Mouse (Mus musculus) MEL (cell line): ENCODE data around the gene Siae. TPM values are rescaled to one million over a fixed set of nuclear protein-coding genes. Genes with fewer than 3 reads are reported as not detected.
A peak's percentile ranks its signal among the peaks of the same experiment; 100 is the strongest.

Experiments
- DNase-seq: peaks from one replicate; pipeline ENCODE4 v3.0.0; 2011; ENCODE audit warnings: low read depth, low spot score
- H3K27ac ChIP-seq: 2 replicates; pipeline ENCODE4 v1.5.1; 2012; ENCODE audit warnings: low read depth, mild to moderate bottlenecking, control low read depth, low read length, moderate library complexity; ENCODE audit not compliant: control insufficient read depth
- H3K27me3 ChIP-seq, 2 experiments: fragments of 150-350 bp in 1 of 2; sonication (generic) in 1 of 2; 2 replicates each; pipeline ENCODE4 v1.6.1; 2012; ENCODE audit warnings: low read length in 2 of 2, mild to moderate bottlenecking in 2 of 2, improper control_type of control experiment in 1 of 2, moderate library complexity in 1 of 2; ENCODE audit not compliant: insufficient read depth in 2 of 2, control insufficient read depth in 1 of 2
- H3K36me3 ChIP-seq, 2 experiments: 2 replicates each; pipeline ENCODE4 v1.6.1; 2012 to 2014; ENCODE audit warnings: low read length in 2 of 2, improper control_type of control experiment in 1 of 2, inconsistent platforms in 1 of 2, mild to moderate bottlenecking in 1 of 2; ENCODE audit not compliant: insufficient read depth in 2 of 2, control insufficient read depth in 1 of 2
- H3K4me1 ChIP-seq, 2 experiments: fragments of 150-350 bp in 1 of 2; sonication (generic) in 1 of 2; 2 replicates each; pipeline ENCODE4 v1.6.1; 2012; ENCODE audit warnings: low read length in 2 of 2, improper control_type of control experiment in 1 of 2, mild to moderate bottlenecking in 1 of 2; ENCODE audit not compliant: insufficient read depth in 2 of 2, control insufficient read depth in 1 of 2
- H3K4me3 ChIP-seq, 2 experiments: fragments of 150-350 bp in 1 of 2; sonication (generic) in 1 of 2; 2 replicates each; pipeline ENCODE4 v1.5.1; 2012; ENCODE audit warnings: low read depth in 2 of 2, low read length in 2 of 2, mild to moderate bottlenecking in 2 of 2, moderate library complexity in 2 of 2, control low read depth in 1 of 2, improper control_type of control experiment in 1 of 2; ENCODE audit not compliant: control insufficient read depth in 1 of 2, insufficient read depth in 1 of 2
- H3K79me2 ChIP-seq: 2 replicates; pipeline ENCODE4 v1.6.1; 2012; ENCODE audit warnings: mild to moderate bottlenecking, low read length, moderate library complexity; ENCODE audit not compliant: control insufficient read depth, poor library complexity, insufficient read depth
- H3K9ac ChIP-seq: 2 replicates; pipeline ENCODE4 v1.6.1; 2012; ENCODE audit warnings: low read depth, mild to moderate bottlenecking, control low read depth, low read length, moderate library complexity; ENCODE audit not compliant: control insufficient read depth, poor library complexity, severe bottlenecking
- H3K9me3 ChIP-seq: fragments of 150-350 bp; sonication (generic); replicated peaks from 2 replicates; pipeline ENCODE4 v1.6.1; 2012; ENCODE audit warnings: mild to moderate bottlenecking, low read length, improper control_type of control experiment, moderate library complexity; ENCODE audit not compliant: insufficient read depth
- BHLHE40 ChIP-seq: IDR thresholded peaks from 2 replicates; pipeline ENCODE4 v1.6.1; 2012; ENCODE audit warnings: low read depth, mild to moderate bottlenecking, inconsistent platforms, low read length, improper control_type of control experiment, borderline replicate concordance
- CHD1 ChIP-seq: IDR thresholded peaks from 2 replicates; pipeline ENCODE4 v1.6.1; 2012; ENCODE audit warnings: low read depth, mild to moderate bottlenecking, inconsistent platforms, low read length, improper control_type of control experiment
- CHD2 ChIP-seq: IDR thresholded peaks from 2 replicates; pipeline ENCODE4 v1.6.1; 2011; ENCODE audit warnings: low read length, improper control_type of control experiment
- CTCF ChIP-seq, 3 experiments: IDR thresholded peaks in 2 of 3; conservative IDR thresholded peaks in 1 of 3; 2 replicates each; pipeline ENCODE4 v1.5.1; 2011 to 2012; ENCODE audit warnings: low read length in 3 of 3, low read depth in 2 of 3, mild to moderate bottlenecking in 2 of 3, improper control_type of control experiment in 1 of 3, inconsistent platforms in 1 of 3, mixed read lengths in 1 of 3, moderate library complexity in 1 of 3; ENCODE audit not compliant: control insufficient read depth in 1 of 3, insufficient read depth in 1 of 3, poor library complexity in 1 of 3, severe bottlenecking in 1 of 3
- ELF1 ChIP-seq: IDR thresholded peaks from 2 replicates; pipeline ENCODE4 v1.6.1; 2014; ENCODE audit warnings: low read depth, mild to moderate bottlenecking, inconsistent platforms, low read length, improper control_type of control experiment, moderate library complexity
- EP300 ChIP-seq, 2 experiments: IDR thresholded peaks; 2 replicates each; pipeline ENCODE4 v1.6.1; 2011; ENCODE audit warnings: improper control_type of control experiment in 2 of 2, low read length in 2 of 2, low read depth in 1 of 2, mild to moderate bottlenecking in 1 of 2
- ETS1 ChIP-seq: IDR thresholded peaks from 2 replicates; pipeline ENCODE4 v1.6.1; 2012; ENCODE audit warnings: low read depth, mild to moderate bottlenecking, inconsistent platforms, low read length, improper control_type of control experiment, moderate library complexity
- GABPA ChIP-seq: IDR thresholded peaks from 2 replicates; pipeline ENCODE4 v1.6.1; 2012; ENCODE audit warnings: low read depth, mild to moderate bottlenecking, inconsistent platforms, low read length, improper control_type of control experiment, moderate library complexity
- GATA1 ChIP-seq: IDR thresholded peaks from 2 replicates; pipeline ENCODE4 v1.6.1; 2011; ENCODE audit warnings: low read depth, low read length, improper control_type of control experiment
- JUND ChIP-seq: IDR thresholded peaks from 2 replicates; pipeline ENCODE4 v1.6.1; 2011; ENCODE audit warnings: low read depth, mild to moderate bottlenecking, improper control_type of control experiment, low read length
- MAFK ChIP-seq: IDR thresholded peaks from 2 replicates; pipeline ENCODE4 v1.6.1; 2011; ENCODE audit warnings: low read depth, mild to moderate bottlenecking, low read length, improper control_type of control experiment, borderline replicate concordance
- MAX ChIP-seq: IDR thresholded peaks from 2 replicates; pipeline ENCODE4 v1.6.1; 2011; ENCODE audit warnings: low read length, improper control_type of control experiment
- MAZ ChIP-seq: IDR thresholded peaks from 2 replicates; pipeline ENCODE4 v1.6.1; 2012; ENCODE audit warnings: low read depth, mild to moderate bottlenecking, inconsistent platforms, low read length, improper control_type of control experiment
- MEF2A ChIP-seq: IDR thresholded peaks from 2 replicates; pipeline ENCODE4 v1.6.1; 2014; ENCODE audit warnings: low read depth, mild to moderate bottlenecking, inconsistent platforms, low read length, improper control_type of control experiment; ENCODE audit not compliant: poor library complexity, insufficient replicate concordance, severe bottlenecking; ENCODE audit errors: extremely low read depth
- MYB ChIP-seq: IDR thresholded peaks from 2 replicates; pipeline ENCODE4 v1.6.1; 2011; ENCODE audit warnings: mild to moderate bottlenecking, low read depth, low read length, improper control_type of control experiment
- MYC ChIP-seq: IDR thresholded peaks from 2 replicates; pipeline ENCODE4 v1.6.1; 2011; ENCODE audit warnings: low read depth, mild to moderate bottlenecking, low read length, improper control_type of control experiment, moderate library complexity
- NELFE ChIP-seq: IDR thresholded peaks from 2 replicates; pipeline ENCODE4 v1.6.1; 2011; ENCODE audit warnings: low read depth, low read length, improper control_type of control experiment
- NRF1 ChIP-seq: IDR thresholded peaks from 2 replicates; pipeline ENCODE4 v1.6.1; 2014; ENCODE audit warnings: low read depth, mild to moderate bottlenecking, inconsistent platforms, low read length, improper control_type of control experiment, moderate library complexity; ENCODE audit not compliant: poor library complexity, insufficient read depth, severe bottlenecking
- POLR2A ChIP-seq, 2 experiments: IDR thresholded peaks; 2 replicates each; pipeline ENCODE4 v1.6.1; 2011 to 2012; ENCODE audit warnings: low read length in 2 of 2, mild to moderate bottlenecking in 2 of 2, control low read depth in 1 of 2, improper control_type of control experiment in 1 of 2, low read depth in 1 of 2, moderate library complexity in 1 of 2; ENCODE audit not compliant: control insufficient read depth in 1 of 2, insufficient read depth in 1 of 2, poor library complexity in 1 of 2
- POLR2AphosphoS5 ChIP-seq: IDR thresholded peaks from 2 replicates; pipeline ENCODE4 v1.6.1; 2012; ENCODE audit warnings: low read depth, borderline replicate concordance, mild to moderate bottlenecking, inconsistent platforms, low read length, moderate library complexity, mixed read lengths
- RAD21 ChIP-seq: IDR thresholded peaks from 2 replicates; pipeline ENCODE4 v1.6.1; 2011; ENCODE audit warnings: mild to moderate bottlenecking, low read depth, low read length, improper control_type of control experiment
- RCOR1 ChIP-seq: IDR thresholded peaks from 2 replicates; pipeline ENCODE4 v1.6.1; 2012; ENCODE audit warnings: low read depth, mild to moderate bottlenecking, inconsistent platforms, low read length, improper control_type of control experiment
- SIN3A ChIP-seq: IDR thresholded peaks from 2 replicates; pipeline ENCODE4 v1.6.1; 2012; ENCODE audit warnings: low read length, improper control_type of control experiment, inconsistent platforms
- SMC3 ChIP-seq: IDR thresholded peaks from 2 replicates; pipeline ENCODE4 v1.6.1; 2011; ENCODE audit warnings: low read depth, low read length, improper control_type of control experiment
- TAL1 ChIP-seq: IDR thresholded peaks from 2 replicates; pipeline ENCODE4 v1.6.1; 2012; ENCODE audit warnings: mild to moderate bottlenecking, inconsistent platforms, low read length, moderate library complexity, mixed read lengths
- TBP ChIP-seq: IDR thresholded peaks from 2 replicates; pipeline ENCODE4 v1.8.0; 2011; ENCODE audit warnings: low read depth, low read length, improper control_type of control experiment
- TCF12 ChIP-seq: IDR thresholded peaks from 2 replicates; pipeline ENCODE4 v1.6.1; 2014; ENCODE audit warnings: low read depth, mild to moderate bottlenecking, inconsistent platforms, low read length, improper control_type of control experiment, moderate library complexity
- UBTF ChIP-seq: IDR thresholded peaks from 2 replicates; pipeline ENCODE4 v1.6.1; 2012; ENCODE audit warnings: low read depth, mild to moderate bottlenecking, inconsistent platforms, low read length, improper control_type of control experiment, moderate library complexity, borderline replicate concordance; ENCODE audit not compliant: insufficient read depth
- USF1 ChIP-seq: IDR thresholded peaks from 2 replicates; pipeline ENCODE4 v1.6.1; 2014; ENCODE audit warnings: low read depth, mild to moderate bottlenecking, inconsistent platforms, low read length, improper control_type of control experiment, moderate library complexity
- ZC3H11A ChIP-seq: IDR thresholded peaks from 2 replicates; pipeline ENCODE4 v1.6.1; 2012; ENCODE audit warnings: low read depth, mild to moderate bottlenecking, inconsistent platforms, low read length, improper control_type of control experiment
- ZKSCAN1 ChIP-seq: IDR thresholded peaks from 2 replicates; pipeline ENCODE4 v1.6.1; 2012; ENCODE audit warnings: low read depth, mild to moderate bottlenecking, inconsistent platforms, low read length, improper control_type of control experiment, moderate library complexity
- ZMIZ1 ChIP-seq: IDR thresholded peaks from 2 replicates; pipeline ENCODE4 v1.6.1; 2012; ENCODE audit warnings: low read depth, mild to moderate bottlenecking, inconsistent platforms, low read length, improper control_type of control experiment, moderate library complexity
- ZNF384 ChIP-seq: IDR thresholded peaks from 2 replicates; pipeline ENCODE4 v1.6.1; 2012; ENCODE audit warnings: low read depth, mild to moderate bottlenecking, inconsistent platforms, low read length, improper control_type of control experiment
- polyA plus RNA-seq, 2 experiments: library from polyadenylated mRNA; stranded (reverse) in 1 of 2; unstranded in 1 of 2; fragments of >175 nt in 1 of 2; fragments of >200 nt in 1 of 2; gene quantifications; 2 replicates each; pipeline versions ENCODE4 v1.2.1 to v1.2.4; 2012; ENCODE audit warnings: low replicate concordance in 2 of 2, low read depth in 1 of 2; ENCODE audit not compliant: insufficient read length in 2 of 2, insufficient read depth in 1 of 2, missing spikeins in 1 of 2
- total RNA-seq: library from RNA; depleted of rRNA; stranded (reverse); fragments of 300-350 nt; gene quantifications from 2 replicates; pipeline ENCODE4 v1.2.3, GENCODE M21; 2012

The Siae gene
- total and polyA plus RNA-seq, 3 experiments: 4.9 to 9.2 TPM; not detected in 1

GRCm38 (mm10) chr9:37567019-37567418 lies 11.5 kb downstream of the Siae start:
- peak; percentile 79 for DNase-seq
- Histone ChIP-seq H3K4me1 (peaks cover 40 to 47% of the 10 kb centered on the region in 2 experiments), H3K9ac (peak overlapping the region; percentile 67; the same call in 1 of the 2 replicates), H3K36me3 (peaks cover 0 to 68% of the 10 kb centered on the region in 2 experiments; a peak in 2 of 4 replicates)
- TF ChIP-seq CTCF (IDR thresholded peaks at IDR 0.05 in 2 of 3, conservative IDR thresholded peaks at IDR 0.05 in 1 of 3; ENCODE audit: control insufficient read depth in 1 of 3, insufficient read depth in 1 of 3, low read depth in 2 of 3, low read length in 3 of 3, poor library complexity in 1 of 3, severe bottlenecking in 1 of 3): no peak
- TF ChIP-seq USF1: no peak
- peak; percentile 93 for TF ChIP-seq GATA1
- no peak for TF ChIP-seq CHD1
- TF ChIP-seq SMC3: no peak
- peak; percentile 98 for TF ChIP-seq TAL1
- peak; percentile 53; the same call in 1 of the 2 replicates for TF ChIP-seq RCOR1
- no peak for TF ChIP-seq BHLHE40
- TF ChIP-seq ELF1: no peak
- no peak for TF ChIP-seq UBTF
- peak; percentile 54 for TF ChIP-seq SIN3A
- TF ChIP-seq ZNF384: peak; percentile 88
- no peak for TF ChIP-seq MAFK
- TF ChIP-seq TCF12: peak; percentile 96
- TF ChIP-seq MYB: peak; percentile 88
- peak; percentile 14; the same call in 1 of the 2 replicates for TF ChIP-seq ZMIZ1
- no peak for TF ChIP-seq POLR2A (IDR thresholded peaks at IDR 0.05; ENCODE audit: control insufficient read depth in 1 of 2, insufficient read depth in 1 of 2, low read depth in 1 of 2, low read length in 2 of 2, poor library complexity in 1 of 2)
- no peak for TF ChIP-seq RAD21
- no peak for TF ChIP-seq MEF2A
- no peak for TF ChIP-seq ZC3H11A
- TF ChIP-seq GABPA: no peak
- peak; percentile 98 for TF ChIP-seq EP300 (IDR thresholded peaks at IDR 0.05; ENCODE audit: low read depth in 1 of 2, low read length in 2 of 2)
- 0 out of 2 replicates have a peak, but pooled peaks have one; percentile 34 for TF ChIP-seq MAX
- TF ChIP-seq NRF1: no peak
- TF ChIP-seq MYC: 0 out of 2 replicates have a peak, but pooled peaks have one; percentile 34
- peak; percentile 62 for TF ChIP-seq TBP
- peak; percentile 32; the same call in 1 of the 2 replicates for TF ChIP-seq NELFE
- TF ChIP-seq ETS1: peak; percentile 79
- 0 out of 2 replicates have a peak, but pooled peaks have one; percentile 2 for TF ChIP-seq MAZ
- no peak for TF ChIP-seq CHD2
- TF ChIP-seq ZKSCAN1: no peak; the same call in 1 of the 2 replicates
- no peak for TF ChIP-seq POLR2AphosphoS5
- TF ChIP-seq JUND: 0 out of 2 replicates have a peak, but pooled peaks have one; percentile 26
- TF ChIP-seq, all 39 proteins: peak for 16
- Histone ChIP-seq H3K4me3 (peak overlapping the region in 1 of 2 experiments; percentile 72; a peak in 3 of 4 replicates), H3K27me3 (no peaks in the 10 kb centered on the region), H3K79me2 (no peaks in the 10 kb centered on the region), H3K9me3 (no peaks in the 10 kb centered on the region), H3K27ac (peak overlapping the region; percentile 83)
